Mouse (Mus musculus) urinary bladder, postnatal 25 days (tissue): Measurements from ENCODE around the gene Fblim1.

ENCODE experiments used
- DNase-seq: peaks from one replicate; pipeline ENCODE4 v3.0.0; 2022; ENCODE audit warnings: low spot score

Gene Fblim1

DNA sequence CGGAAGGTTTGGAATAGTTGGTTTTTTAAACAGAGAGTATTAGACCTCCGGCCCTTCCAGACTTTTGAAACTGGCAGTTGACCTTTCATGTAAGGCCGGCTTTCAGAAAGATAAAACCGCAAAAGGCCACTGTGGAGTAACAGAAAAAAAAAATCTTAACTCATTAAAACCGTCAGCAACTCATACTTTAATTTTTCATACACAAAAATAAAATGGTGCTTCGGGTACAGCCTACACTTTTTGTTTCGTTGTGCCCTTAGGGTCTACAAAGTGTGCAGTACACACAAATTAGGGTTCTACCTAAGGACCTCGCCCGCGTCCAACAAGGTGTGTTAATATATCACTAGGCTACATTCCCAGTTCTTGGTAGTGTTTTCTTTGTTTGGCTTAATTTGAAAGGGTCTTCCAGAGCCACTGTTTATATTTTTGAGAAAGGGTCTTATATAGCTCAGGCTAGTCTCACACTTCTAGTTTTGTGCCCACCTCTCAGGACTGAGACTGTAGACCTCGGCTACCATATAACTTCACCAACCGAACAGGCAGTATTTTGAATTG, 66.6 kb downstream of the Fblim1 start:
- DNase-seq = no peak

DNA sequence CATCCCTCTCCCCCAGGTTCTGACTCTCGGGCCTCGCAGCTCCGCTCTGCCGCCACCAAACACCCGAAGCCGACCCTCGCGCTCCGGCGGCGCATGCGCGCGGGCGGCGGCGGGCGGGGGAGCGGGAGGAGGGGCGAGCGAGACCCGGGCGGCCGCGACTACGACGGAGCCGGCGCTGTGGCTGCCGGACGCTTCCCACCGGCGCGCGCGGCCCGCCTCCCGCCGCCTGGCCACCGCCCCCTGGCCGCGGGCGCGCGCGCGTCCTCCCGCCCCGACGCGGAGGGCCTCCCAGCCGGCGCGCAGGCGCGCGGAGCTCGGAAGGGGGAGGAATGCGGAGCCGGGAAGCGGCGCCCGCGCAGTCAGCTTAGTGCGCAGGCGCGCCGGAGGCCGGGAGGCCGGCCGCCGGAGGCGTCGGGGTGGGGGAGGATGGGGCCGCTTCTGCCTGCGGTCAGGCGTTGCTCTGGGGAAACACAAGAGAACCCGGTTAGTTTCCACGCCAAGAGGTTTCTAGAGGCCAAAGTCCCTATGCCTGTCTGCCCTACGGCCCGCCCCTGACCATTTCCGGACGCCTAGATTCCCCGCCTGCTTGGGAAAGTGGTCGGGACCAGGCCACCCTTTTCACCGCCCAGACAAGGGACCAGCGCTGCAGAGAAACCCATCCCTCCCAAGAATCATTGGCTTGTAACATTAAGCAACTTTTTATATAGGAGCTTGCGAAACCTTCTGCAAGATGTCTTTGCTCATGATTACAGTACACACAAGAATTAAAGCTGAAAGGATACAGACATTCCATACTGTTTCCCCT, 67.3 kb downstream of the Fblim1 start, which contains the start of gene Spen:
Spen (minus strand) TSS at position 190 of the 805 bp plus-strand sequence.
- DNase-seq = peak; percentile 92

DNA sequence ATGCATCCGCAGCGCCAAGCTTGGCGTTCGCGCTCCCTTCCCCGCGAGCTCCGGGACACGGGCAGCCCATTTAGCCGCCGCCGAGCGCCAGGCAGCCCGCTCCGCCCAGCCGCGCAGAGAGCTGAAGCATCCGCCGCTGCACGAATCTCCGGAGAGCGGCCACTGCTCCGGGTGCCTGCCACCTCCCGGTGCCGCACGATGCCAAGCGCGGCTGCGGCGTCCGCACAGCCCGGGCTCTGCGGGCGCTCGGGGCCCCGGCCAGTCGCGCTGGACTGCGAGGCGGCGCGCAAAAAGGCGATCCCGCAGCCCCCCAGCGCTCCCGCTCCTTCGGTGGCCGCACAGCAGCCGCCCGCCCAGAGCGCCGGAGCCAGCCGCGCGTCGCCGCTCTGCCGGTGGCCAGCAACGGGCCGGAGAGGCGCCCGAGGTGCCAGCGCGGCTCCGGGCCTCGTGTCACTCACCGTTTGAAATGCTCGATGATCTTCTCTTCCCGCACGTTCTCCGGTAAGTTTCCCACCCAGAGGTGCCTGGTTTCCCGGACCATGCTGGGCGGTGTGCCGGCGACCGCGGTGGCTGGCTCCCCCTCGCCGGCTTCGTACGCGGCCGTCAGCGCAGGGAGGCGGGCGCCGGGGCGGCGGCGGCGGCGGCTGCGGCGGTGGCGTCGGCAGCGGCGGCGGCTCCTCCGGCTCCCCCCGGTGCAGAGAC, 68.0 kb downstream of the Fblim1 start:
- peak; percentile 33 for DNase-seq

DNA sequence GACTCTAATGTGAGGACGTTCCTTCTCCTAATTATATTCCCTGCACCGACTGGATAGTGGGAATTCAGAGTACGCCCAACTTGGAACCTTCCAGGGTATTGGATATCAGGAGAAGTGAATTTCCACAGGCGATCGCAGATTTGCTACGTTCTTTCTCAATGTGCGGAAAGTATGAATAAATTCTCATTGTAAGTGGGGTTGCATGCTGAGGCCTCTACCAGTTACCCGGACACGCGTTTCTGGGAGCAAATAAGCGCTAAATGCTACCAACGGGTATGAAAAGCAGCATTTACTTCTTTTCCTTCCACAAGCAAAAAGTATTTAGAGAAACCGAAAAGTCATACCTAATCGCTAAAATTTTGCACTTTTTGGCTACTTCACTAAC, 68.7 kb downstream of the Fblim1 start:
- no peak for DNase-seq

DNA sequence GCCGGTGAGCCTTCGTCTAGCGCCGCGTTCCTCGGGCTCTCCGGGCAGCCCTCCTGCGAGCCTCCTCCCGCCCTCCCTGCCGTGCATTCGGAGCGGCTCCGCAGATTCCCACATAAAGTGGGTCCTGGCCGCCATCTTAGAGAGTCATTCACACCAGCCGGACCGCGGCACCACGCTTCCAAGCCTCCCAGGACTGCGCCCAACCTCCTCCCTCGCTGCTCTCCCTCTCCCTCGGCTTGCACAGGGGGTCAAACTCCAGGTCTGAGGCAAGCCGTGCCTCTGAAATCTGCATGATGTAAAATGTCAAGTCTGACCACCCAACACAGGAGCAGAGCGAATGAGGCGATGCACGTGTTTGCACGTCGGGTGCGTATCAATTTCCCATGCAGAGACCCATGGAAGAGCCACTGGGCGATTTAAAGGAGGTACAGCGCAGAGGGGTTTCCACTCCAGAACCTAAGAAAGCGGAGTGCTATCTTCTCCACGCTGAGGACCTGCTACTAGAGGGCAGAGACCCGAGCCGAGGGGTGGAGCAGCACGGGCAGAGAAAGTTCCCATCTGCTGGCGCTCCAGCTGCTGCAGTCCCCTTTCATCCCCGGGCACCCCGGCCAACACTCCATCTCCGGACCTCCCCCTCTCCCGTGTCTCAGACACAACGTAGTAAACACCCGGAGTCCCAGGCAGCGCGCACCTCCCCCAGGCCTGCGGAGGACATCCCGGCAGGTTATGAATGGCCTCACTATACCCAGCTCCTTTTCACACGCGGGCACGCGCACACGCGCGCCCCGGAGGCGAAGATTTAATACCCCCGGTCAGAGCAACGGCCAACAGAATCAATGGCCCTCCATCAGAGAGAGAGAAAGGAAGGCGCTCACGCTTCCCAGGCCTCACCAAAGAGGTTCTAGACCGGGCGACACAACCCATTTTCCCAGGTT, 69.3 kb downstream of the Fblim1 start:
- peak; percentile 52 for DNase-seq

DNA sequence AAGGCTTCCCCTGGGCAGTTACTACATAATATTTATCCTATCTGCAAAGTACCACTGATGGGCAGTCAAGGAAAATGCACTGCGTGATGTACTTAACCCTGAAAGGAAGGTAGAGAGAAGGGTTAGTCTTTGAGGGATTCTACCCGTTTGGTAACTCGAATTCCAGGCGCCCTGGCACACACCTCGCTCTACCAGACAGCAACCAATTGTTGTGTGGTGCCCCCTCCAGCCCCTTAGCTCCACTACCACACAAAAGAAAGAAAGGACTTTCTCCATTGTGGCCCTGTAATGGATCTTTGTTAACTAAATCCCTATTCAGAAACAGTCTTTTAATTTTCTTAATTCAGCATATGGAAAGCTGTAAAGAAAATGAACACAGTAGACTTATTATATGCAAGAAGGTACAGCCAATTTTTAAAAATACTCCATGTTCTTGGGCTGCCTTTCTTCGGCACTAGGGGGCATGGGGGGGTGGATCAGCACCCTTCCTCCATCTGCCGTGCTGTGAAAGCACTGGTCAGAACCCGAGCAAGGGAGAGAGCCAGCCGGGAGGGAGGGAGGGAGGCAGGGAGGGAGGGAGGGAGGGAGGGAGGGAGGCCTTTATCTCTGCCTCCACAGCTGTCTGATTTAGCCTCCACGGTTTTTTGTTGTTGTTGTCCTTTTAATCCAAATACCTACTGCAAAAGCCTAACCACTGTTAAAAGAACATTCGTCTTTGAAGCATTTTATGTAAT, 70.8 kb downstream of the Fblim1 start:
- DNase-seq = no peak

DNA sequence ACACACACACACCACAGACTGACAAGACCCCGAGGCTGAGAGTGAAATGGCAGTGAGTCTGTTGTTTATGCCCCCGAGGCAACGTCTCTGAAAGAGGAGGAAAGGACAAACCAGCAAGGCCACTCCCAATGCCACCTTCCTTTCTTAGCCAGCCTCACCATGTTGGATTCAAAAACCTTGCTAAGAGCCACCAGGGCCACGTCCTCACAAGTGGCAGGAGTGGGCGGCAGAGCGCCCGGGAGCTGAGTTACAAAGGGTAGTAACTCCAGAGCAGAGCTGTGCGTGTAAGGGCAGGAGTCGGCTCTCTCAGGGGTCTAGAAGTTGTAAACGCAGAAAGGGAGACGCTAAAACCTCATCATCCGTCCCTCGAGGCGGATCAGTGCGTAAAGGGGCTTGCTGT, 74.9 kb downstream of the Fblim1 start:
- DNase-seq = no peak

DNA sequence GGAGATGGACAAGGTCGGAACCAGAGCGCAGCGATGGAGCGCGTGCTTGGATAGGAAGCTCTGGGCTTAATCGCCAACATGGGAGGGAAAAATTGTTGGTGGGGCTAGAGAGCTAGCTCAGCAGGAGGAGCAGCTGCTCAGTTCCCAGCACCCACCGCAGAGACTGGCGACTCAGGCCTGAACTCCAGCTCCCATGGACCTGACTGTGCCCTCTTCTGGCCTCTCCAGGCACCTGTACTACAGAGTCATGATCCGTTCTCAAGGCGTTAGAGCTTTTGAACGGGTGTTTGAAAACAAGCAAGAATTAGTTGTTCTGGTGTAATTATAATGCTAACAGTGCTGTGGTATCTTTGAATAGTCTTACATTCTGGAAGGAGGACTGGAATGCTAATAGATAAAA, 77.0 kb downstream of the Fblim1 start:
- no peak for DNase-seq

DNA sequence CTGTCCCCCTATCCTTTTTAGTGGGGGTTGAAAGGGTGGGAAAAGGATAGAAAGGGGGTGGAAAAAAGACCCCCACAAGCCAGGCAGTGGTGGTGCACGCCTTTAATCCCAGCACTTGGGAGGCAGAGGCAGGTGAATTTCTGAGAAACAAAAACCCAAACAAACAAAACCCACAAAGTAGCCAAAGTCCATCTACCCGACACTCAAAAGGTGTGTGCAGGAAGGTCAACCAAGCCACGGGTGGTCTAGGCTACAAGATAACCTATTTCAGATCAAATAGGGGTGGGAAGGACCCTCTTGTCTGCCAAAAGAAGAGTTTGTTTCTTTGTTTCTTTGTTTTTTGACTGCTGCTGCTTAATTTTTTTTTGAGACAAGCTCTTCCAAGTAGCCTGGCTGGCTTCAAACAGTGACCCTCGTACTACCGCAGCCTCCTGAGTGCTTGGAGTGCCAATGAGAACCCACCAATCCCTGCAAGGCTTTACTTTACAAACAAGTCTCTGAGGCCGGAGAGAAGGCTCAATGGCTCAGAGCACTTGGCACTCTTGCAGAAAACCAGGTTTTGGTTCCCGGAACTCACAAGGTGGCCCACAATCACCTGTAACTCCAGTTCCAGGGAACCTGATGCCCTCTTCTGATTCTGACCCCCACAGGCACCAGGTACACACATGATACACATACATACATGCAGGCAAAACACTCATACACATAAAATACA, 78.8 kb downstream of the Fblim1 start:
- DNase-seq = no peak
